Mouse (Mus musculus): ENCODE data around the gene Wfdc15a.

Gene Wfdc15a

GRCm38 (mm10) chr2:164175850-164176249, 24.1 kb downstream of the Wfdc15a start:
- no peak for DNase-seq

GRCm38 (mm10) chr2:164174649-164175395, 25.1 kb downstream of the Wfdc15a start:
- DNase-seq: no peak

GRCm38 (mm10) chr2:164173394-164173793, 26.5 kb downstream of the Wfdc15a start:
- no peak for DNase-seq

- no peak for DNase-seq
Measured at GRCm38 (mm10) chr2:164170902-164171301, 29.0 kb downstream of the Wfdc15a start, which contains the start of gene Kcns1. Kcns1 (minus strand) TSS chr2:164171113.

- DNase-seq: no peak
Measured at GRCm38 (mm10) chr2:164170326-164170725, 29.6 kb downstream of the Wfdc15a start.

GRCm38 (mm10) chr2:164168571-164168946, 31.4 kb downstream of the Wfdc15a start:
- DNase-seq: no peak

GRCm38 (mm10) chr2:164167752-164168570, 32.0 kb downstream of the Wfdc15a start:
- DNase-seq: no peak

GRCm38 (mm10) chr2:164164941-164165340, 35.0 kb downstream of the Wfdc15a start:
- no peak for DNase-seq

- no peak for DNase-seq
Measured at GRCm38 (mm10) chr2:164161515-164162055, 38.3 kb downstream of the Wfdc15a start.

- no peak for DNase-seq
Measured at GRCm38 (mm10) chr2:164158838-164159237, 41.1 kb downstream of the Wfdc15a start.

GRCm38 (mm10) chr2:164156158-164156557, 43.8 kb downstream of the Wfdc15a start:
- DNase-seq: no peak

GRCm38 (mm10) chr2:164154007-164154406, 45.9 kb downstream of the Wfdc15a start:
- DNase-seq: no peak

- no peak for DNase-seq
Measured at GRCm38 (mm10) chr2:164152341-164152740, 47.6 kb downstream of the Wfdc15a start.

GRCm38 (mm10) chr2:164150086-164150760, 49.7 kb downstream of the Wfdc15a start:
- no peak for DNase-seq

Data from kidney, adult 9 months (tissue).